Mouse (Mus musculus): ENCODE measurements around the gene Wdr20. TPM values are rescaled to one million over a fixed set of nuclear protein-coding genes. Genes with fewer than 3 reads are reported as not detected.
A peak's percentile ranks its signal among the peaks of the same experiment; 100 is the strongest.

The Wdr20 gene
- polyA plus RNA-seq, 1 experiment from 2014 or later = 26.9 TPM

DNA sequence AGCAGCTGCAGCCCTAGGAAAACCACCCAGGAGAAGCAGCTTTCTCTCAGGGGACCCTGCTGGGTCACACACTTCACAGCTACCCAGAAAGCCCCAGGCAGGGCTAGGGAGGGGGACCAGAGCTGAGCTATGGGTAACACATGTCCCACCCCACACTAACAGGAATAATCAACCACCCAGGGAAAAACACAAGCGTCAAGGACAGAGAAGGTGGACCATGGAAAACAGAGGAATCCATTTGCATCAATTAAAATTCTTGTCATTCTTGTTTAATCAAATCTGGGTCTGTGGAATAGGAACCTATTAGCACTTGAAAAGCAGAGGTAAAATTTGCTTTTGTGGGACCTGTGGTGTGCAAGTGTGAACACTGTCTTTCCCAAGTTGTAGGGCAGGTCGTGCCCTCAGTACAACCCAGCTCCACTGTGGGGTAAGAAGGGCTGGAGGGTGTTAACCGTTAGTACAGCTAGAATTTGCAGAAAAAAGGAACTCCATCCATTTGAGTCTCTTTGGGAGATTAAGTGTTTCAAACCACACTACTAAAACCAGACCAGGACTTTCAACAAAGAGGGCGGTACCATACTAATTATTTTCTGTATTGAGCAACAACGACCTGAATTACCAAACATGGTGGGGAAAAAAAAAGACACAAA is 99.6 kb downstream of the Wdr20 start:
- Histone ChIP-seq H3K4me1 (peaks cover 27% of the 10 kb centered on the region), H3K9me3 (replicated peaks) (no peaks in the 10 kb centered on the region), H3K36me3 (ENCODE audit: poor library complexity, severe bottlenecking) (no peaks in the 10 kb centered on the region), H3K4me3 (no peak overlapping the region), H3K4me2 (peak overlapping the region; percentile 36), H3K27ac (peak overlapping the region; percentile 86), H3K27me3 (no peaks in the 10 kb centered on the region), H3K9ac (peak overlapping the region; percentile 43)
- peak; percentile 75 for ATAC-seq
- WGBS = 8% methylated on average over 5 of the region's 5 CpGs

DNA sequence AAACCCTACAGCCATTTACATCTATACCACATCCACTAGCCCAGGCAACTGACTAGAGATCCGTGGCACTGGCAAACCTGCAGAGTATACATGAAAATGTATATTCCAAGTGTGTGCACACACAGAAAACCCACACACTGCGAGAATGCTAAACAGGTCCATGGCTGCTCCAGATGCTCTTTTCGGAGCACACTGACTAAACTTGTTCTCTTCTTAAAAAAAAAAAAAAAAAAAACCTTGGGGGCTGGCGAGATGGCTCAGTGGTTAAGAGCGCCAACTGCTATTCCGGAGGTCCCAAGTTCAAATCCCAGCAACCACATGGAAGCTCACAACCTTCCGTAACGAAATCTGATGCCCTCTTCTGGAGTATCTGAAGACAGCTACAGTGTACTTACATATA is 100.1 kb downstream of the Wdr20 start:
- ATAC-seq = no peak
- H3K4me2 ChIP-seq = peak overlapping the region; percentile 16; the same call in 1 of the 2 replicates
- peaks cover 27% of the 10 kb centered on the region for H3K4me1 ChIP-seq
- no peak overlapping the region for H3K9ac ChIP-seq
- 75% methylated on average over 8 of the region's 8 CpGs for WGBS
- H3K27ac ChIP-seq = peak overlapping the region; percentile 86
- H3K27me3 ChIP-seq = no peaks in the 10 kb centered on the region
- H3K36me3 ChIP-seq (ENCODE audit: poor library complexity, severe bottlenecking) = no peaks in the 10 kb centered on the region
- H3K4me3 ChIP-seq = no peak overlapping the region
- H3K9me3 ChIP-seq (replicated peaks) = no peaks in the 10 kb centered on the region

DNA sequence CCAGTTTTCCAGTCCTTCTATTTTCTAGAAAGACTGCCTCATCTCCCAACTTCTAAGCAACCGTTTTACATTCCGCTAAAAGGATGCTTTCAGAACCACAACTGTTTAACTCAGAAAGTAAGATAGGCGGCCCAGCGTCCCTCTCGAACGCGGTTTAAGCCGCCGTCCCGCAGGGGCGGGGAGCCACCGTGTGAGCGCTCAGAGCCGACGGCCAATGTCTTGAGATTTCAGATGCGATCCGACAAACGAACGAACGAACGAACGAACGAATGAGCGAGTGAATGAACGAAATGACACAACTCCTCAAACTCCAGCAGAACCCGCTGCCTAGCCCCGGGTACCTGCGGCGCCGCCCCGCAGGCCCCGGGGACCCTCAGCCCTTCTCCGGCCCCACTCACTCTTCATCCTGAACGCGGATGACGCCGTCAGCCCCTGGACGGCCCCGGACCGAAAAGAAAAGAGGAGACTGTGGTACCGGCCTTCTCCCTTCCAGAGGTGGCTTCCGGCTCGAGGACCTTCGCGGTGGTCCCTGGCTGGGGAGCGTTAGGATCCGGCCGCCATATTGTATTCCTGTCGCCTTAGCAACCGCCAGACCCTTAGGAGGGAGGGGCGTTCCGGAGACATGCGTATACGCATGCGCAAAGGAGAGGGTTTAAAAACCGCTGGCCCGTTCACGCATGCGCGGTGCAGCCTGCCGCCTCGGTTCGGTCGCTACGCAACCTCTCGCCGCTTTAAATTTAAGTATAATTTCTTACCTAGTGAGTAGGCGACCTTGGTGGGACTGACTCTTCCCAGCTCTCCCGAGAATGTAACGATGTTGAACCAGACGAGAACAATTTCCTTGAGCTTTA is 102.8 kb downstream of the Wdr20 start, which contains the start of gene Mok:
Mok (minus strand) TSS at position 592 of the 851 bp plus-strand sequence.
- Histone ChIP-seq H3K4me2 (peak within 1 kb of the TSS; percentile 69), H3K27ac (no peak within 1 kb of the TSS), H3K36me3 (ENCODE audit: poor library complexity, severe bottlenecking) (no peaks in the 10 kb centered on the region), H3K9me3 (replicated peaks) (no peaks in the 10 kb centered on the region), H3K27me3 (peaks cover 18% of the 10 kb centered on the region), H3K9ac (peak within 1 kb of the TSS; percentile 65), H3K4me1 (peaks cover 44% of the 10 kb centered on the region), H3K4me3 (peak within 1 kb of the TSS; percentile 67)
- peak; percentile 79 for ATAC-seq
- WGBS = under 1% methylated on average over 69 of the region's 71 CpGs

DNA sequence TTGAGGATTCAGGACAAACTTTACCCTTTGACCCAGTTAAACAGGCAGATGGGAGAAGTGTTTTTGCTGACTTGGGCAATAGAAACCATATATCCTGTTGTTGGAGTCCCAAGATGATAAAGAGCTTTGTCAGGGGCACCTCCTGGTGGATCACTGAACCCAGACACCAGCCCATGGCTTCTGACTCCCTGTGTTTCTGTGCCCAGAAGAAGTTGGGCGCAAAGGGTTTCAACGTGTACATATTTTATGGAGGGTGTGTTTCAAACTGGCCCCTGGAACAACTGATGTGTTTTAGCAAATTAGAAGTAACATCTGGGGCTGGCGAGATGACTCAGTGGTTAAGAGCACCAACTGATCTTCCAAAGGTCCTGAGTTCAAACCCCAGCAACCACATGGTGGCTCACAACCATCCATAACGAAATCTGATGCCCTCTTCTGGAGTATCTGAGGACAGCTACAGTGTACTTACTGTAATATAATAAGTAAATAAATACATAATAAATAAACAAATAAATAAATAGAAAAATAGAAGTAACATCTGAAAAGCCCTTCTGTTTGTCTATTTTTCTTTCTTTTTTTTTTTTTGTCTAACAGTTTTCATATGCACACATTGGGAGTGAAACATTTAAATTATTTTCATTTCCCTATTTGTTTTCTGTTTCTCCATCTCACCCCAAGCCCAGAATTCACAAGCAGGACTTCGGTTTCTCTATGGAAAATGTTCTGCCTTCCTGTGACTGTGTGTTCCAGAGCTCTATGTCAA is 104.2 kb downstream of the Wdr20 start:
- Histone ChIP-seq H3K4me3 (no peak overlapping the region), H3K36me3 (ENCODE audit: poor library complexity, severe bottlenecking) (no peaks in the 10 kb centered on the region), H3K9me3 (replicated peaks) (no peaks in the 10 kb centered on the region), H3K4me2 (no peak overlapping the region), H3K4me1 (peaks cover 46% of the 10 kb centered on the region), H3K27ac (no peak overlapping the region), H3K27me3 (peaks cover 31% of the 10 kb centered on the region), H3K9ac (no peak overlapping the region)
- no peak for ATAC-seq
- 75% methylated on average over 5 of the region's 5 CpGs for WGBS

DNA sequence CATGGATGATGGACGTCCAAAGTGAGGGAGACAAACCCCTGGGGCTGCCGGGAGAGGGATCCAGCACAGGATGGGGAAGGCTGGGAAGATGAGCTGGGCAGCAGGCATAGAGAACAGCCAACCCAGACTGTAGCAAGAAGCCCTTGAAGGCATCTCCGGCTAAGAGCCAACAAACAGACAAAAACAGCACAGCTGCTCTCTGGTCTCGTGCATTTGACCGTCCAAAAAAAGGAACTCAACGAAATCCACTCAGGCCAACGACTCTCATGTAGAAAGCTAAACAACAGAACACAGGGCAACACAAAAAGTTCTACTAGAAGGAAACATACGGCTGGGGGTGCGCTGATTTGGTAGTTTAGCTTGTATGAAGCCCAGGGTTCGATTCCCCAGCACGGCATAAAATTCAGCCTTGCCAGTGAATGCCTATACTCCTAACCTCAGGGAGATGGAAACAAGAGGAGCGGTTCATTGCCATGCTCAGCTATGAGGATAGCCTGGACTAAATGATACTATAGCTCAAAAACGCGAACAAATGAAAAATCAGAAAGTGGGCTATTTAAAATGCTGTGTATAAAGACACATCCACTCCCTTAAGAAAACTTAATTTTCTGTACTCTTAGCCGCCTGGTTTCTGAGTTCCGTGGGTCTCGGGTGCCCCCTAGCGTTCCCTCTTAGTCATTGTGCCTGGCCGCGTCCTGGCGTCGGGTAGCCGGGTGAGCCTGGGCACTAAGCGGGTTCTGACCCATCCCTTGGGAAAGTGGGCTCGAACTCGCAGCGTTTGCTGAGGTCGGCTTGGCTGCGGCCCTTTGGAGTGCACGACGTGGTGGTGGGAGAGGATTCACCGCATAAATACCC is 105.7 kb downstream of the Wdr20 start:
- ATAC-seq = peak; percentile 38; the same call in 1 of the 2 replicates
- 18% methylated on average over 32 of the region's 32 CpGs for WGBS
- H3K27me3 ChIP-seq = peaks cover 40% of the 10 kb centered on the region

DNA sequence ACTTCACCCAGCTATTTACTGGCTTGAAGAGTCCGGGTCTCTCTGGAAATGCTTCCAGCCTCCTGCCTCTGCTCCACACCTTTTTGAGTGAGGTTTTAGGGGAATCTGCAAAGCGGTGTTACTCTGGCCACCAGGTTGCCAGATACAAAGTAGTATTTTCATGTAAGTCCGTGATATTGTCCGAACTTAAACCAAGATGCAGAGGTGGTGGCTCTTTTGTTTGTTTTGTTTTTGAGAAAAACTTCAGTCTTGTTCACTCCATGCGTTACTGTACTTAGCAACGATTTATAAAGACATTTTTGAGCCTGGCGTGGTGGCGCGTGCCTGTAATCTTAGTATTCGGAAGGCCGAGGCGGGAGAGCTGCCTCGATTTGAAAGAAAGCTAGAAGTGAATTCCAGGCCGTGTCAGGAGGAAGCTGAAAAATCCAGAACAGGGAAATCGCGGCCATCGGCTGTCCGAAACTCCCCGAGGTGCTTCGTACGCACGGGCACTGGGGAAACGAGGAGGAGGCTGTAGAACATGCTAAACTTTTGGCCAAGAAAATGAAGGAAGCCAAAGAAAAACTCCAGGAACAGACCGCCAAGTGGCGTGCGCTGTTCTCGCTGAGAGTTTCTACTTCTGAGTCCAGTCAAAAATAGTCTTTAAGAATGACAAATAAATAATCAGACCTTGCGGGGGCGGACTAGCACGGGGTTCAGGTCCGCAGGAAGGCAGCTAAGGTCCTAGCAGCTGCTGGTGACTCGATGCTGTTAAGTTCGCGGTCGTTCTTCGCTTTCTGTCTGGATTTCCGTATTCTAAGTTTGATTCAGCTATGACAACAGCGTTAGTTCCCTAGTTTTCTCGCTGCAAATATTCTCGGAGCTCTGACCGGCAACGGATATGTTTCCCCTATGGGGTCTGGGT is 106.7 kb downstream of the Wdr20 start:
- H3K4me2 ChIP-seq = peak overlapping the region; percentile 63
- peaks cover 36% of the 10 kb centered on the region for H3K4me1 ChIP-seq
- H3K9me3 ChIP-seq (replicated peaks) = no peaks in the 10 kb centered on the region
- H3K27ac ChIP-seq = no peak overlapping the region
- H3K36me3 ChIP-seq (ENCODE audit: poor library complexity, severe bottlenecking) = no peaks in the 10 kb centered on the region
- H3K27me3 ChIP-seq = peaks cover 42% of the 10 kb centered on the region
- ATAC-seq = no peak
- H3K9ac ChIP-seq = peak overlapping the region; percentile 53
- 1% methylated on average over 42 of the region's 42 CpGs for WGBS
- H3K4me3 ChIP-seq = peak overlapping the region; percentile 43

More for the DNA sequence above, 105.7 kb downstream of the Wdr20 start:
- H3K9me3 ChIP-seq (replicated peaks) = no peaks in the 10 kb centered on the region
- no peaks in the 10 kb centered on the region for H3K36me3 ChIP-seq (ENCODE audit: poor library complexity, severe bottlenecking)
- H3K4me2 ChIP-seq = peak overlapping the region; percentile 63
- peak overlapping the region; percentile 53; the same call in 1 of the 2 replicates for H3K9ac ChIP-seq
- no peak overlapping the region for H3K27ac ChIP-seq
- peaks cover 36% of the 10 kb centered on the region for H3K4me1 ChIP-seq
- peak overlapping the region; percentile 43 for H3K4me3 ChIP-seq

DNA sequence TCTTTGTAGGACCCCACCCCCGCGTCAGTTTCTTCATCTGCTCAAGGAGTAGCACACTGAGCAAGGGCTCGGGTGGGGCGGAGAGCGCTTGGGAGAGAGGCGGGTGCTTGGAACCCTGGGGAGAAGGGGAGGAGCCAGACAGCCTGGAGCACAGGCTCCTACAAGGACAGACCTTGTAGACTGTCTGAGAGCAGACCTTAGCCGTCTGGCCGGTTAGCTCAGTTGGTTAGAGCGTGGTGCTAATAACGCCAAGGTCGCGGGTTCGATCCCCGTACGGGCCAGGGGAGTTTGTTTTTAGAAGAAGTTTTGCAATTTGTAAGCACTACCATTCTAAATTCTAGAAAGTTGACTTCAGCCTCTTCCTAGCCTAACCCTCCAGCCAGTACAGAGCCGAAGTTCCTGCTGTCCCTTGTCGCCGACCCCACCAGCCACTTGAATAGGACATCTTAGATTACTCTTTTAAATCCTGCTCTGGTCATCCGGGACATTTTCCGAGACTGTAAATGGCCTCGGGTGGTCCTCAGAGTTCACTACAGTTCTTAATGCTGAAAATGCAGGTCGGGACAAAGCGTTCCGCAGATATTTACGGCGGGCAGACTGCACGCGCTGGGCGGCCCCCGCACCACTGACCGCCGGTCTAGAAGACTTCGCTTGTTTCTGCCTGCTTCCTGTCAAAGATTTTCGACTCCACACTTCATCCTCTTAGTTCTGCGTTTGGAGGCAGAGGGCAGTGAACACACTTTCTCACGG is 107.6 kb downstream of the Wdr20 start:
- Histone ChIP-seq H3K27ac (no peak overlapping the region), H3K27me3 (peaks cover 42% of the 10 kb centered on the region), H3K4me3 (peak overlapping the region; percentile 43), H3K9ac (peak overlapping the region; percentile 53), H3K4me2 (peak overlapping the region; percentile 63), H3K4me1 (peaks cover 29% of the 10 kb centered on the region), H3K9me3 (replicated peaks) (no peaks in the 10 kb centered on the region), H3K36me3 (ENCODE audit: poor library complexity, severe bottlenecking) (no peaks in the 10 kb centered on the region)
- ATAC-seq = peak; percentile 77
- 1% methylated on average over 36 of the region's 36 CpGs for WGBS

DNA sequence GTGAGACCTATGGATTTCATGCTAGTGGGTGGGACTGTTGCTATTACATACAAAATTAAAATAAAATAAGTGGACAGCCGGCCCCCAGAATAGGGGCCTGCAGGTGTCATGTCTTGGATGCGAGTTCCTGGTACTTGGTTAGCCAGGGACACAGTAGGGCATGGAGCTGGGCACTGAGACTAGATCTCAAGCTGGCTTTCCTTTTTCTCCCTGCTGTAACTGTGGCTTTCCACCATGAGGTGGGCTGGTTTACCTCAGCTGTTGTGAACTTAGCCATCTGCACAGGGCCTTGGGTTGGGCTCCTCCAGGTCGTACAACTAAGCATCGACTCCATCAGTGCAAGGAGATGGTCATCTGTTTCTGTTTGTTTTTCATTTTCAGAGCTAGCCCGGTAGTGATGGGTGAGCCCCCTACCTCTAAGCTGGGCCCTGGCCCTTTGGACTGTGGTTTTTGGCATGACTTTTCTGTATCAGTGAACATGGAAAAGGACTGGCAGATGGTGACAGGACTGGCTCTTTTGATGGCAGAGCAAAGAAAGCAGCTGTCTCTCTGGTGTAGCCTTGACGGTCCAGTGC is 108.5 kb downstream of the Wdr20 start:
- peaks cover 37% of the 10 kb centered on the region for H3K4me1 ChIP-seq
- H3K36me3 ChIP-seq (ENCODE audit: poor library complexity, severe bottlenecking) = no peaks in the 10 kb centered on the region
- no peak overlapping the region for H3K27ac ChIP-seq
- no peak for ATAC-seq
- H3K4me2 ChIP-seq = peak overlapping the region; percentile 63
- peaks cover 42% of the 10 kb centered on the region for H3K27me3 ChIP-seq
- H3K9ac ChIP-seq = peak overlapping the region; percentile 53; the same call in 1 of the 2 replicates
- H3K9me3 ChIP-seq (replicated peaks) = no peaks in the 10 kb centered on the region
- H3K4me3 ChIP-seq = peak overlapping the region; percentile 43; the same call in 1 of the 2 replicates
- WGBS = 59% methylated on average over 6 of the region's 6 CpGs

DNA sequence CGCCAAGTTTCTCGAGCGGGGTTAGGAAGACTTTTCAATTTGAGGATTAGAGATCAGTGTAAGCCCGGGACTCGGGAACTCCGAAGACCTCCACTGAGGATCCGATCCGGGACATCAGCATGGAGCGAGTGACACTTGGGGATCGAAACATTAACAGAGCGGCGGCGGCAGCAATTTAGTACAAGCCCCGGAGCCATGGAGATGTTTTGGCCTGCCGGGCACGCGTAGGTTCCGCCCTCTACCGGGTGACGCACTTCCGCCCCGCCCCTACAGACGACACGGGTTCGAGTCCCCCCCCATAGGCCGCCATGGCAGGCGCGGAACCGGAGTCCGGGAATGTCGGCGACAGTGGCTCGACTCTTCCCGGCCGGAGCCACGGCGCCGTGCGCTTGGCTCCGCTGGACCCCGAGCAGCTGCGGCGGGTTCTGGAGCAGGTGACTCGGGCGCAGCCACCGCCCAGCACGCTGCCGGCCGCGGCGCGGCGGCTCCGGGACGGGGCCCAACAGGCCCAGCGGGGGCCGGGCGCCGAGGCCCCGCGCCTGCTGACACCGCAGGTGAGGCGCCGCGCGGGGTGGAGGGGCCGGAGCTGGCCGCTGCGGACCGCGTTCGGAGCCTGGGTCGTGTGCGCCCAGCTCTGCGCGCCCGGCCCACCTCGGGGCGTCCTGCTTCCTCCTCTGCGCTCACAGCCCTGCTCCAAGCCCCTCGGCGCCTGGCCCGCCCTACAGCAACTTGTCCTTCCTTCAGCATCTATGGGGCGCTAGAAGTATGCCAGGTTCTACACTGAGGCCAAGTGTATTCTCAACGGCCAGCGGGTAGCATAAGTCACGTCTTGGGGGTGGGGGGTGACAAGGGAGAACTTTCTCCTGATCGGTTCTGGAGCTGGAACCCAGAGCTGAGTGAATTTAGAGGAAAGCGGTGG is 112.5 kb downstream of the Wdr20 start, which contains the start of gene Zfp839:
Zfp839 (plus strand) TSS at position 244 of the 919 bp plus-strand sequence.
- Histone ChIP-seq H3K27ac (no peak within 1 kb of the TSS), H3K4me2 (peak within 1 kb of the TSS; percentile 76), H3K9ac (peak within 1 kb of the TSS; percentile 85), H3K4me1 (peaks cover 25% of the 10 kb centered on the region), H3K9me3 (replicated peaks) (no peaks in the 10 kb centered on the region), H3K36me3 (ENCODE audit: poor library complexity, severe bottlenecking) (peaks cover 3% of the 10 kb centered on the region), H3K27me3 (peaks cover 27% of the 10 kb centered on the region), H3K4me3 (peak within 1 kb of the TSS; percentile 84)
- under 1% methylated on average over 87 of the region's 89 CpGs for whole genome bisulfite sequencing
- peak; percentile 81 for ATAC-seq
